Mouse (Mus musculus) liver, embryonic 14.5 days (tissue): ENCODE data around the gene Mtmr3.

Source experiments
- CTCF ChIP-seq: IDR thresholded peaks from 2 replicates; pipeline ENCODE4 v1.5.1; 2016; ENCODE audit warnings: antibody characterized with exemption, low read depth, control low read depth
- EP300 ChIP-seq: IDR thresholded peaks from 2 replicates; pipeline ENCODE4 v1.6.1; 2016; ENCODE audit warnings: antibody characterized with exemption, low read depth

DNA sequence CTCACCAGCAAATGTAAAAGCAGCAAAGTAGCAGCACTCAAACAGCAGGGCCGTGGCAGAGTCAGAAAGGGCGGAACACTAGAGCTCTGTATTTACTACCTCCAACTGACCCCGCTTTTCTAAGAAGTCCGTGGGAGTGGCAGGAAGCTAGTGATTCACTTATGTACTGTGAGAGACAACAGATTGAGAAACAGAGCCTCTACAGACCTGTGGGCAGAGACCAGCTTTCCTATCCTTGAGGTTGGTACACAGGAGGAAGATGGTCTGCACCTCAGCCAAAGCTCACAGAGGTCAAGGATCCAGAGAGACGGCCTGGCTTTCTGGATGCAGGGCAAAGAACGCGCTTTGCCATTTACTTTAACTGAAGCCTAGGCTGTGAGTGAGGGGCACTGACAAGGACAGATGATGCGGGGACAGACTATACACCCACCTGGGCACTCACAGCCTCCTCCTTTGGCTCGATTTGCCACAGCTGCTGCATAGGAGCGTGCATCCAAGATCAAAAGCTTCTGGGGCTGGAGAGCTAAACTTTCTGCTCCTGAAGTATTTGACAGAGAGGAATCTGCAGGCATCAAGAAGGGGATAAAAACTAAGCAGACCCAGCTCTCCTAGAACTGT lies 97.1 kb downstream of the Mtmr3 start:
- no peak for TF ChIP-seq CTCF
- no peak for TF ChIP-seq EP300
